Mouse (Mus musculus) embryonic facial prominence, embryonic 11.5 days (tissue): Measurements from ENCODE around the gene Atp11c. TPM values are rescaled to one million over a fixed set of nuclear protein-coding genes. Genes with fewer than 3 reads are reported as not detected.

Source experiments
- ATAC-seq: fragments of 200-750 bp; cut with Nextera tagmentation; replicated peaks from 2 replicates; pipeline ENCODE4 v1.8.0; 2017; ENCODE audit warnings: low read depth; ENCODE audit not compliant: insufficient number of reproducible peaks, low FRiP score, low TSS enrichment
- DNase-seq: peaks from one replicate; pipeline ENCODE4 v3.0.0-alpha.2; 2015; ENCODE audit warnings: low spot score
- H3K27ac ChIP-seq: fragments of 300-500 bp; sonication (generic); replicated peaks from 2 replicates; pipeline ENCODE4 v1.5.1; 2014; ENCODE audit warnings: mild to moderate bottlenecking, low read depth, low read length, control low read depth
- H3K27me3 ChIP-seq: fragments of 300-500 bp; sonication (generic); 2 replicates; pipeline ENCODE4 v1.6.1; 2014; ENCODE audit warnings: mild to moderate bottlenecking, low read length, moderate library complexity, mixed read lengths; ENCODE audit not compliant: control insufficient read depth, insufficient read depth
- H3K36me3 ChIP-seq: fragments of 300-500 bp; sonication (generic); replicated peaks from 2 replicates; pipeline ENCODE4 v1.6.1; 2014; ENCODE audit warnings: low read depth, mild to moderate bottlenecking, low read length, moderate library complexity, mixed read lengths; ENCODE audit not compliant: control insufficient read depth, insufficient read depth
- H3K4me1 ChIP-seq: fragments of 300-500 bp; sonication (generic); 2 replicates; pipeline ENCODE4 v1.6.1; 2014; ENCODE audit warnings: low read length, mixed read lengths; ENCODE audit not compliant: control insufficient read depth, insufficient read depth
- H3K4me2 ChIP-seq: fragments of 300-500 bp; sonication (generic); 2 replicates; pipeline ENCODE4 v1.6.1; 2014; ENCODE audit warnings: low read depth, mild to moderate bottlenecking, control low read depth, low read length, moderate library complexity
- H3K4me3 ChIP-seq: fragments of 300-500 bp; sonication (generic); 2 replicates; pipeline ENCODE4 v1.5.1; 2014; ENCODE audit warnings: low read depth, low read length, control low read depth
- H3K9ac ChIP-seq: fragments of 300-500 bp; sonication (generic); replicated peaks from 2 replicates; pipeline ENCODE4 v1.6.1; 2014; ENCODE audit warnings: mild to moderate bottlenecking, control low read depth, low read length
- H3K9me3 ChIP-seq: fragments of 300-500 bp; sonication (generic); replicated peaks from 2 replicates; pipeline ENCODE4 v1.6.1; 2016; ENCODE audit warnings: mild to moderate bottlenecking, low read length, inconsistent platforms, mixed read lengths; ENCODE audit not compliant: control insufficient read depth
- WGBS: fragments of 180-500 bp; shearing (Covaris S2); extraction: QIAGEN DNeasy Blood & Tissue Kit; methylation state at CpG from one replicate; pipeline ENCODE4 v1.1.7; 2014; 5-methylcytosine and 5-hydroxymethylcytosine counted together
- polyA plus RNA-seq: library from polyadenylated mRNA; unstranded; fragments of >200 nt; fragmentation: Nextera tagmentation; extraction: Ambion mirVana; gene quantifications from 2 replicates; pipeline ENCODE4 v1.2.1, GENCODE M21; 2014

Gene Atp11c
- polyA plus RNA-seq, result 14.2 and 17.0 TPM in 2 replicates

DNA sequence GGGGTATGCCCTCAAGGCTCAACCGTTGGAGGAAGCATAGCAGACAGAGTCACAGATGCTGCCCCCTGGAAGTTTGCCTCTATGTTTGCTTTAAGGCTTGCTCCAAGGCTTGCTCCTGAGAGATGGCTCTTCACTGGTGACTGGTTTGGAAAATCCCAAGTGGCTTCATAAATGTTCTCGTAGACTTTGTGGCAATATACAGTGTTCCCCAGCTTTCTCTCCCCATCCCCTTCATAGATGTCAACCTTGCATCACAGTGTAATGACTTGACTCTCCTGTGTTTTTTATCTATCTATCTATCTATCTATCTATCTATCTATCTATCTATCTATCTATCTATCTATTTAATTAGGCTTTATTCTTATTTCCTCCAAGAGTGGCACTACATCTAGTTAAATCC lies at the start of gene Atp11c:
Gene Atp11c, minus strand, starts transcription at position 101 of the 400 bp plus-strand sequence.
- Histone ChIP-seq H3K4me1 (no peaks in the 10 kb centered on the region), H3K27me3 (no peaks in the 10 kb centered on the region), H3K36me3 (no peaks in the 10 kb centered on the region), H3K9ac (no peak within 1 kb of the TSS), H3K9me3 (no peaks in the 10 kb centered on the region), H3K4me3 (no peak within 1 kb of the TSS), H3K4me2 (no peak within 1 kb of the TSS), H3K27ac (no peak within 1 kb of the TSS)
- 68% methylated on average over 2 of the region's 2 CpGs for WGBS
- ATAC-seq, result no peak
- no peak for DNase-seq

DNA sequence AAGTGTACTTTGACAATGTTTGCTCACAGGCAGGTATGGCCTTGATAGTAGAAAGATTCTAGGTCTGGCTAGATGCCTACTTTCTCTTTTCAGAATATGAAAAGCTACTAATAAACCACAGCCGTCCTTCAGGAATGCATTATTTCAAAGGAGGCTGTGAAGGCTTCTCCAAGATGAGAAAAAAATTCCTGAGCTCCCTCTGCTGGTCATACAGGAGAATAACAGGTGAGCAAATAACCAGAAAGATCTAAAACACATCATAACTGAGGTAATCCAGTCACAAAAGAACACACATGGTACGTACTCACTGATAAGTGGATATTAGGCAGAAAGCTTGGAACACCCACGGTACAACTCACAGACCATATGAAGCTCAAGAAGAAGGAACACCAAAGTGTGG lies 16.7 kb upstream of the Atp11c start:
- Histone ChIP-seq H3K4me3 (no peak overlapping the region), H3K9me3 (no peaks in the 10 kb centered on the region), H3K9ac (no peak overlapping the region), H3K4me2 (no peak overlapping the region), H3K27ac (no peak overlapping the region), H3K4me1 (no peaks in the 10 kb centered on the region), H3K27me3 (no peaks in the 10 kb centered on the region), H3K36me3 (no peaks in the 10 kb centered on the region)
- 40% methylated on average over 3 of the region's 3 CpGs for WGBS
- no peak for ATAC-seq
- DNase-seq, result peak; percentile 56

DNA sequence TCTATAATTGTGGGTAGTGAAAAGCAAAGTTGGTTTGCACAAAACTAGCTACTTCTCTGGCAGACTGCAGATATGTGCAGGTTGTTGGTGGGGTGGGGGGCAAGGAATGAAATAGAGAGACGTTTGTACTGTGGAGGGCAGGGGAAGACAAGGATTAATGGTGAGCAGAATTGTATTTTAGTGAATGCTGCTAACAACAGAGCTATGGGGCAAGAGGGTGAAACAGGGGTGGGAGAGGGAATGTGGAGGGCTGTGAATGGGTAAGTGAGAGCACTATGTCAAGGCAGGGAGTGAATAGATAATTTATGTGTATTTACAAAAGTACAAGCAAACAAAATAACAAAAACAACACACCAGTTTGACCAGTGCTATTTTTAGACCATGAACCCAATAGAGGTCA lies 22.0 kb downstream of the Atp11c start:
- no peaks in the 10 kb centered on the region for H3K36me3 ChIP-seq
- no peak overlapping the region for H3K9ac ChIP-seq
- 38% methylated on average over 1 of the region's 1 CpGs for WGBS
- ATAC-seq (no peak), DNase-seq (no peak)
- H3K9me3 ChIP-seq, result no peaks in the 10 kb centered on the region
- no peak overlapping the region for H3K4me2 ChIP-seq
- H3K27ac ChIP-seq, result no peak overlapping the region
- H3K4me1 ChIP-seq, result no peaks in the 10 kb centered on the region
- no peak overlapping the region for H3K4me3 ChIP-seq
- H3K27me3 ChIP-seq, result no peaks in the 10 kb centered on the region

DNA sequence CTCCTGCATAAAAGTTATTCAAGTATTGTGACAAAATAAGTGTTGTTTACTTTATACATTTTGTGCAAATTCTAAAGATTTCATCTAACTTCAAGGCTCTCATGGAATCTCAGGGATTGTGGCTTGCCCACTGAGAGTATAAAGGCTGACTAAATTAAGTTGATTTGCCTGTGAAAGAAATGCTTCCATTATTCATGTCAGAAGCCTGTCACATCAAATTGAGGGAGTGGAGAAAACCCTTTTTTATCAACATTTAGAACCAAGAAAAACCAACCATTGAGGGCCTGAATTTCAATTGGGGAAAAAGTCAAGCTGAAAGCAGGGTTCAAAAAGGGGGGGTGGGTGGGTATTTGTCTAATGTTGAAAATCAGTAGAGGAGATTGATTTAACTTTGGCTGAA lies 23.5 kb downstream of the Atp11c start:
- Histone ChIP-seq H3K27me3 (no peaks in the 10 kb centered on the region), H3K9me3 (no peaks in the 10 kb centered on the region), H3K27ac (no peak overlapping the region), H3K4me3 (no peak overlapping the region), H3K36me3 (no peaks in the 10 kb centered on the region), H3K4me1 (no peaks in the 10 kb centered on the region), H3K9ac (no peak overlapping the region), H3K4me2 (no peak overlapping the region)
- DNase-seq, result no peak
- no peak for ATAC-seq

DNA sequence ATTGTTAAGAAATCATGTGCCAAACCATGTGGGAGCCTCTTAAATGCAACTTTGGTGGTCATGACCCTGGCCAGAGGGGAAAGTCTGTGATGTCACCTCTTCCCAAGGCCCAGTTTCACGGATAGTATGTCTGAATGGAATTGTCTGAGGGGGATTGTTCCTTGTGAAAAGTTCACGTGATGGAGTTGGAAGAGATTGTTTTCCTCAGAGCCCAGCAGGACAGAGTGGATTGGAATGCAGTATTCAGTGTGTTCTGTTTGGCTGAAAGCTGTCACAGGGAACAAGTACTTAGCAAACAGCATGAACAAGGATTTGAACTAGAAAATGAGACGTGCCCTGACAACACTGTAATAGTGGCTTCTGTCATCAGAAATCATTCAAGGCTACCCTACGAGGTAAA lies 37.3 kb downstream of the Atp11c start:
- Histone ChIP-seq H3K4me3 (no peak overlapping the region), H3K4me2 (no peak overlapping the region), H3K36me3 (no peaks in the 10 kb centered on the region), H3K9ac (no peak overlapping the region), H3K9me3 (no peaks in the 10 kb centered on the region), H3K4me1 (no peaks in the 10 kb centered on the region), H3K27me3 (no peaks in the 10 kb centered on the region), H3K27ac (no peak overlapping the region)
- no peak for DNase-seq
- 0 out of 2 replicates have a peak, but pooled peaks have one; percentile 29 for ATAC-seq
- 44% methylated on average over 4 of the region's 4 CpGs for WGBS

DNA sequence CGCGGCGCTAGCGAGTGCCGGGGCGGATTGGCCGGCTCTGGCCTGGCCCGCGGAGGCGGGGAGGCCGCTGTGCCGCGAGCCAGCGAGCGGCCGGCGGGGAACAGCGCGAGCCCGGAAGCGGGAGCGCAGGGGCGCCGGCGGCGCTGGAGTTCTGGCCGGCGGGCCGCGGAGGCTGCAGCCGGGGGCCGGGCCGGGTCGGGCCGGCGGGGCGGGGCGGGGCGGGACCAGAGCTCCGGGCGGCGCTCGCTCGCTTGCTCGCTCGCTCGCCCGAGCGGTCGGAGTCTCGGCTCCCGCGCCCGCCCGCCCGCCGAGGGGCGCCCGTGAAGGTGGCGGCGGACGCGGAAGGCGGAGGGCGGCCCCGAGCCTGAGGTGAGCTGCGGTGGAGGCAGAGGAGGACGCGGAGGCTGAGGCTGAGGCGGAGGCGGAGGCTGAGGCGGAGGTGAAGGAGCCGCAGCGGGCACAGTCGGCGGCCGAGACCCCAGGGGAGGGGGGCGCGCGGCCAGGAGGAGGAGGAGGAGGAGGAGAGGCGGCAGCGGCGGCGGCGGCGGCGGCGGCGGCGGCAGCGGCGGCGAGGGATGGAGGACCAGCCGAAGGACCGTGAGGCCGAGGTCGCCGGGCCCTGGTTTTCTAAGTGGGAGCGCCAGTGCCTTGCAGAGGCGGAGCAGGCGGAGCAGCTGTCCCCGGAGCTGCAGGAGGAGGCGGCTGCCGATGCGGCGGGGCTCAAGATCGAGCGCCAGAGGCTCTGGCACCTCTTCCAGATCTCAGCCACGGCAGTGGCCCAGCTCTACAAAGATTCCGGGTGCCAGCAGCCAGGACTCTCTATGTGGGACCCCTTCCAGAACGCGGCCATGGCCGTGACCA lies 44.8 kb downstream of the Atp11c start:
- 16% methylated on average over 53 of the region's 113 CpGs for WGBS
- no peaks in the 10 kb centered on the region for H3K9me3 ChIP-seq
- ATAC-seq, result peak; percentile 84

DNA sequence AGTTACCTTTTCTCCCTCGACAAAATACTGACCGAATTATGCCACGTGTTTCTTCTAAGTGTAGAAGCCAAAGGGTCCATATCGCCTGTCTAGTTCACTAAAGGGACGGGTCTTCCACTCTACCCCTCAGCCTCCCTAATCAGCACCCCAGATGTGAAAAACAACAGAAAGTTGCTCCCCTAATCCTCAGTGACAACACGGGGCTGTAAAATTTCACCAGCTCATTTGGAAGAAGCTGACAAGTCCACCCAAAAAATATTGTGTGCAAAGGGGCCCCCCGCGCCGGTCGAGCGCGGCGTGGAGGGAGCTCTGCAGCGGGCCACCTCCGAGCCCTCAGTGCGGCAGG lies 45.4 kb downstream of the Atp11c start:
- Histone ChIP-seq H3K27ac (no peak overlapping the region; the same call in 1 of the 2 replicates), H3K4me3 (peak overlapping the region; percentile 48), H3K9ac (peak overlapping the region; percentile 62), H3K27me3 (no peaks in the 10 kb centered on the region), H3K4me1 (no peaks in the 10 kb centered on the region), H3K4me2 (peak overlapping the region; percentile 46), H3K9me3 (no peaks in the 10 kb centered on the region), H3K36me3 (no peaks in the 10 kb centered on the region)
- DNase-seq (peak; percentile 2), ATAC-seq (peak; percentile 30; the same call in 1 of the 2 replicates)
- 24% methylated on average over 16 of the region's 16 CpGs for WGBS

More for the DNA sequence above, 44.8 kb downstream of the Atp11c start:
- peak overlapping the region; percentile 52 for H3K27ac ChIP-seq
- H3K4me3 ChIP-seq, result peak overlapping the region; percentile 48
- no peaks in the 10 kb centered on the region for H3K36me3 ChIP-seq
- no peaks in the 10 kb centered on the region for H3K27me3 ChIP-seq
- H3K4me1 ChIP-seq, result no peaks in the 10 kb centered on the region
- peak overlapping the region; percentile 62 for H3K9ac ChIP-seq
- DNase-seq, result peak; percentile 50
- peak overlapping the region; percentile 46 for H3K4me2 ChIP-seq

DNA sequence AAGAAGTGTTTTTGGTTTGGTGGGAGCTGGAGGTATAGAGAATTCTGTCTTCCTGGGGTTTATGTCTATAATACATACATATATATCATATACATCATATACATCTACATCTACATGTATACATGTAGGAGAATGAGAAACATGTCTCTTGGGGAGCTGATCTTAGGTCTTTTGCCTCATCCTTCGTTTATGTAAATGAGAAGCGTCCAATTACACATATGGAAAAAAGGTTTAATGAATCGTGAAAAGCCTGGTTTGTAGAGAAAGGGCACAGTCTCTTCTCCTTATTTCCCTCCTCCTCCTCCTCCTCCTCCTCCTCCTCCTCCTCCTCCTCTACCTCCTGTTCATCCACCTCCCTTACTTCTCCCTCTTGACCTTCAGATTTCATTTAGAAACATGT lies 46.6 kb downstream of the Atp11c start:
- 30% methylated on average over 3 of the region's 3 CpGs for WGBS
- Histone ChIP-seq H3K27ac (no peak overlapping the region), H3K27me3 (no peaks in the 10 kb centered on the region), H3K4me1 (no peaks in the 10 kb centered on the region), H3K9ac (no peak overlapping the region), H3K4me3 (no peak overlapping the region), H3K9me3 (no peaks in the 10 kb centered on the region), H3K36me3 (no peaks in the 10 kb centered on the region), H3K4me2 (no peak overlapping the region)
- ATAC-seq (no peak), DNase-seq (no peak)
